Mouse (Mus musculus) forebrain, embryonic 10.5 days (tissue): Measurements from ENCODE around the gene A930033H14Rik. TPM values are rescaled to one million over a fixed set of nuclear protein-coding genes. Genes with fewer than 3 reads are reported as not detected.
A peak's percentile ranks its signal among the peaks of the same experiment; 100 is the strongest.

Experiments
- DNase-seq: peaks from one replicate; pipeline ENCODE4 v3.0.0-alpha.2; 2017; ENCODE audit warnings: low spot score; ENCODE audit errors: extremely low spot score
- H3K27ac ChIP-seq: fragments of 300-500 bp; sonication (generic); 2 replicates; pipeline ENCODE4 v1.5.1; 2016; ENCODE audit warnings: mild to moderate bottlenecking
- H3K27me3 ChIP-seq: fragments of 300-500 bp; sonication (generic); 2 replicates; pipeline ENCODE4 v1.6.1; 2016; ENCODE audit warnings: mild to moderate bottlenecking; ENCODE audit not compliant: poor library complexity, severe bottlenecking
- H3K36me3 ChIP-seq: fragments of 300-500 bp; sonication (generic); replicated peaks from 2 replicates; pipeline ENCODE4 v1.6.1; 2016; ENCODE audit warnings: mild to moderate bottlenecking, moderate library complexity
- H3K4me1 ChIP-seq: fragments of 300-500 bp; sonication (generic); 2 replicates; pipeline ENCODE4 v1.6.1; 2016
- H3K4me3 ChIP-seq: fragments of 300-500 bp; sonication (generic); 2 replicates; pipeline ENCODE4 v1.5.1; 2016; ENCODE audit warnings: mild to moderate bottlenecking, moderate library complexity
- H3K9me3 ChIP-seq: fragments of 300-500 bp; sonication (generic); 2 replicates; pipeline ENCODE4 v1.6.1; 2016; ENCODE audit warnings: mild to moderate bottlenecking, moderate library complexity
- WGBS: fragments of 180-500 bp; shearing (Covaris S2); methylation state at CpG from one replicate; pipeline ENCODE4 v1.1.7; 2016; 5-methylcytosine and 5-hydroxymethylcytosine counted together
- polyA plus RNA-seq: library from polyadenylated mRNA; unstranded; fragments of >200 nt; fragmentation: Nextera tagmentation; extraction: Ambion mirVana; gene quantifications from 2 replicates; pipeline ENCODE4 v1.2.1, GENCODE M21; 2016

Gene A930033H14Rik
- polyA plus RNA-seq, 1 experiment from 2014 or later, result 1.2 TPM

- DNase-seq, result no peak
- H3K9me3 ChIP-seq, result no peaks in the 10 kb centered on the region
- H3K27me3 ChIP-seq, result no peaks in the 10 kb centered on the region
- H3K36me3 ChIP-seq, result peaks cover 22% of the 10 kb centered on the region
- H3K4me1 ChIP-seq, result no peaks in the 10 kb centered on the region
- no peak overlapping the region for H3K27ac ChIP-seq
- H3K4me3 ChIP-seq, result no peak overlapping the region
- WGBS, result 97% methylated on average over 4 of the region's 4 CpGs
Observed at GRCm38 (mm10) chr10:69223232-69223631, 10.3 kb upstream of the A930033H14Rik start.

DNA sequence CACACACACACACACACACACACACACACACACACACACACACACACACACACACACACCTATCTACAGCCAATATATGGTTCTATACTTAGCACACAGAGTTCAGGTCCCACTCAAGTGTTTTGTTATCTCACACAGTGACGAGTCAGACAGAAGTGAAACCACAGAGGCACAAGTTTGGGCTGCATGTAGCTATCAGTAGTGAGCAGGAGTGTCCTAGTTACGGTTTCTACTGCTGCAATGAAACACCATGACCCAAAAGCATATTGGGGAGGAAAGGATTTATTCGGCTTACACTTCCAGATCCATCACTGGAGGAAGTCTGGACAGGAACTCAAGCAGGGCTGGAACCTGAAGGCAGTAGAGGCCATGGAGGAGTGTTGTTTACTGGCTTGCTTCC is 9.1 kb upstream of the A930033H14Rik start:
- no peak for DNase-seq
- 93% methylated on average over 3 of the region's 3 CpGs for WGBS
- H3K27ac ChIP-seq, result no peak overlapping the region
- no peaks in the 10 kb centered on the region for H3K9me3 ChIP-seq
- peaks cover 31% of the 10 kb centered on the region for H3K36me3 ChIP-seq
- no peak overlapping the region for H3K4me3 ChIP-seq
- no peaks in the 10 kb centered on the region for H3K4me1 ChIP-seq
- no peaks in the 10 kb centered on the region for H3K27me3 ChIP-seq

GRCm38 (mm10) chr10:69221148-69221547 is 8.2 kb upstream of the A930033H14Rik start:
- H3K4me1 ChIP-seq, result no peaks in the 10 kb centered on the region
- H3K4me3 ChIP-seq, result no peak overlapping the region
- H3K27ac ChIP-seq, result no peak overlapping the region
- 0 out of 2 replicates have a peak, but pooled peaks cover 4% of the 10 kb centered on the region for H3K9me3 ChIP-seq
- WGBS, result 94% methylated on average over 9 of the region's 9 CpGs
- no peaks in the 10 kb centered on the region for H3K27me3 ChIP-seq
- DNase-seq, result no peak
- peaks cover 40% of the 10 kb centered on the region for H3K36me3 ChIP-seq

DNA sequence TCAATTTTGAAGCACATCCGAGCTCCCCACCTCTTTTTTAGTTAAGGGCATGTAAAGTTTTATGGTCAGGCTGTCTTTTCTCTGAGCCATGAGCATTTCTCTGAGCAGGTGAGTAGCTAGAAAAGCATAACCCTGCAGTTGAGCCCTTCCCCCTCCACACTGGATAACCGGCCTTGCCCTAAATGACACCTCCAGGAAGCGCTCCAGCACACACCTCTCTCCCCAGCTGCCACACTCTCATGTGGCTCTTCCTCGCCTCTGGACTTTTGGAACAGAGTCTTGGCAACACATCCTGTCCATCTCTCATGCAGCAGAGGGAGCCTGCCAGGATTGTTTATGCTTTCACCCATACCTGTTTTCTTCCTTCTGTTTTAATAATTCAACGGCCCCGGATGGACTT is 7.4 kb upstream of the A930033H14Rik start:
- 0 out of 2 replicates have a peak, but pooled peaks cover 4% of the 10 kb centered on the region for H3K9me3 ChIP-seq

GRCm38 (mm10) chr10:69219289-69219626 is 6.4 kb upstream of the A930033H14Rik start:
- H3K4me1 ChIP-seq, result peaks cover 2% of the 10 kb centered on the region
- H3K4me3 ChIP-seq, result no peak overlapping the region
- 94% methylated on average over 2 of the region's 2 CpGs for WGBS
- no peak overlapping the region for H3K27ac ChIP-seq
- H3K27me3 ChIP-seq, result no peaks in the 10 kb centered on the region
- DNase-seq, result no peak
- peaks cover 36% of the 10 kb centered on the region for H3K36me3 ChIP-seq
- H3K9me3 ChIP-seq, result 0 out of 2 replicates have a peak, but pooled peaks cover 4% of the 10 kb centered on the region

More for the DNA sequence above, 7.4 kb upstream of the A930033H14Rik start:
- Histone ChIP-seq H3K27ac (no peak overlapping the region), H3K4me3 (no peak overlapping the region), H3K4me1 (no peaks in the 10 kb centered on the region), H3K27me3 (no peaks in the 10 kb centered on the region), H3K36me3 (peaks cover 38% of the 10 kb centered on the region)
- 89% methylated on average over 6 of the region's 6 CpGs for WGBS
- DNase-seq, result no peak

- Histone ChIP-seq H3K9me3 (0 out of 2 replicates have a peak, but pooled peaks cover 4% of the 10 kb centered on the region), H3K4me1 (peaks cover 8% of the 10 kb centered on the region), H3K27me3 (no peaks in the 10 kb centered on the region), H3K36me3 (peaks cover 36% of the 10 kb centered on the region), H3K4me3 (no peak overlapping the region), H3K27ac (no peak overlapping the region)
- WGBS, result 91% methylated on average over 14 of the region's 14 CpGs
- no peak for DNase-seq
Observed at GRCm38 (mm10) chr10:69218458-69219288, 5.8 kb upstream of the A930033H14Rik start.

DNA sequence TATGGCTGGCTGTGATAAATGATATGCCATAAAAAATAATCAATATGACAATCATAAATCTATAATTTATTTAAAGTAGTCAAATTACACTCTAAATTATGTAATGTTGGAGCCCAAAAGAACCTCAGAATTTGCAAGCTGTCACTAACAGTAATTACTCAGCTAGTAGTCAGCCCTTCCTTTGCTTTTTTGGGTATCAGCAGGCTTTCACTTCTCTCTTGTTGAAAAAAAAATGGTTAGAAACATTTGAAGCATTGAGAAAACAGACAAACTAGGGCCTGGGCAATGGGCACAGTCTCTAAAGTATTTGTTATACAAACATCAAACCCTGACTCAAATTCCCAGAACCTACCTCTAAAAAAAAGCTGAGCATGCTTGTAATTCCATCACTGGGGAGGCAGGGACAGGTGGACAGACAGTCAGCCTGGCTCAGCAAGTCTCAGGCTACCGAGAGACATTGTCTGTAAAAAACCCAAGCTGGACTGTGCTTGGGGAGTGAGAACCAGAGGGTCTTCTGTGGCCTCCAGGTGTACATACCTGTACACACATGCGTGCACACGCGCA is 4.3 kb upstream of the A930033H14Rik start:
- Histone ChIP-seq H3K27ac (no peak overlapping the region), H3K27me3 (no peaks in the 10 kb centered on the region), H3K36me3 (peaks cover 36% of the 10 kb centered on the region), H3K4me3 (no peak overlapping the region), H3K4me1 (peaks cover 19% of the 10 kb centered on the region), H3K9me3 (0 out of 2 replicates have a peak, but pooled peaks cover 4% of the 10 kb centered on the region)
- 95% methylated on average over 4 of the region's 4 CpGs for WGBS
- DNase-seq, result no peak

GRCm38 (mm10) chr10:69213986-69214385 is 1.1 kb upstream of the A930033H14Rik start:
- peak overlapping the region; percentile 88 for H3K4me3 ChIP-seq
- WGBS, result 45% methylated on average over 5 of the region's 5 CpGs
- 0 out of 2 replicates have a peak, but pooled peaks cover 4% of the 10 kb centered on the region for H3K9me3 ChIP-seq
- peaks cover 37% of the 10 kb centered on the region for H3K36me3 ChIP-seq
- H3K4me1 ChIP-seq, result peaks cover 28% of the 10 kb centered on the region
- no peak for DNase-seq
- no peaks in the 10 kb centered on the region for H3K27me3 ChIP-seq
- peak overlapping the region; percentile 97 for H3K27ac ChIP-seq

- H3K27ac ChIP-seq, result peak overlapping the region; percentile 97
- H3K4me1 ChIP-seq, result peaks cover 28% of the 10 kb centered on the region
- H3K36me3 ChIP-seq, result peaks cover 32% of the 10 kb centered on the region
- no peaks in the 10 kb centered on the region for H3K27me3 ChIP-seq
- H3K4me3 ChIP-seq, result peak overlapping the region; percentile 88
- DNase-seq, result no peak
- peaks cover 4% of the 10 kb centered on the region; the same call in 1 of the 2 replicates for H3K9me3 ChIP-seq
- WGBS, result 0% methylated on average over 21 of the region's 21 CpGs
Observed at GRCm38 (mm10) chr10:69213451-69213877, 566 bp upstream of the A930033H14Rik start.

- Histone ChIP-seq H3K36me3 (peaks cover 20% of the 10 kb centered on the region), H3K27ac (peak overlapping the region; percentile 97), H3K27me3 (no peaks in the 10 kb centered on the region), H3K4me1 (peaks cover 28% of the 10 kb centered on the region), H3K4me3 (peak overlapping the region; percentile 88), H3K9me3 (peaks cover 4% of the 10 kb centered on the region; the same call in 1 of the 2 replicates)
- DNase-seq, result peak; percentile 50
- WGBS, result 3% methylated on average over 14 of the region's 14 CpGs
Observed at GRCm38 (mm10) chr10:69211976-69212375, 922 bp downstream of the A930033H14Rik start.

GRCm38 (mm10) chr10:69211560-69211959 is 1.3 kb downstream of the A930033H14Rik start:
- WGBS, result 57% methylated on average over 8 of the region's 8 CpGs
- peaks cover 16% of the 10 kb centered on the region for H3K36me3 ChIP-seq
- H3K4me3 ChIP-seq, result peak overlapping the region; percentile 88
- no peak for DNase-seq
- peak overlapping the region; percentile 97 for H3K27ac ChIP-seq
- peaks cover 3% of the 10 kb centered on the region; the same call in 1 of the 2 replicates for H3K9me3 ChIP-seq
- no peaks in the 10 kb centered on the region for H3K27me3 ChIP-seq
- H3K4me1 ChIP-seq, result peaks cover 28% of the 10 kb centered on the region

GRCm38 (mm10) chr10:69210659-69211058 is 2.2 kb downstream of the A930033H14Rik start:
- H3K27me3 ChIP-seq, result no peaks in the 10 kb centered on the region
- no peak overlapping the region for H3K4me3 ChIP-seq
- H3K9me3 ChIP-seq, result no peaks in the 10 kb centered on the region; the same call in 1 of the 2 replicates
- no peak overlapping the region for H3K27ac ChIP-seq
- no peak for DNase-seq
- peaks cover 7% of the 10 kb centered on the region; the same call in 1 of the 2 replicates for H3K36me3 ChIP-seq
- WGBS, result 81% methylated on average over 5 of the region's 5 CpGs
- H3K4me1 ChIP-seq, result peaks cover 28% of the 10 kb centered on the region

DNA sequence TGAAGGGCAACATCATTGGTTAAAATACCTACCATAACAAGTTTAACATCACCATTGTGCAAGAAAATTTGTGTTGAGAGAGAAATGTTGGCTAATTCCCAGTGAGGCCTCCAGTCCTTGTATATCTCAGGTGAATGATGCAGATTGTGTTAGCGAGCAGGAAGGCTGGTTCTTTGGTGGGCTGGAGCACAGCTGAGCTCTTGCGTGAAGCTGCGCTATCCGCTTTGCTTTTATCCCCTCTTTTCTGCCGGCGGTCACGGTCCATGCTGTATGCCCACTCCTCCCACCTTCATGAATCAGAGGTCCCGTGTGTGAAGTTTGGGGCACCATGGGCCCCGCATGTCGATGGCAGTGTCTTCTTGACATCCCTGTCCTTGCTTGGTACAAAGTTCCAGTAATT is 2.9 kb downstream of the A930033H14Rik start:
- H3K9me3 ChIP-seq, result no peaks in the 10 kb centered on the region; the same call in 1 of the 2 replicates
- H3K4me3 ChIP-seq, result no peak overlapping the region
- H3K4me1 ChIP-seq, result peaks cover 34% of the 10 kb centered on the region
- no peak overlapping the region for H3K27ac ChIP-seq
- no peak for DNase-seq
- H3K27me3 ChIP-seq, result no peaks in the 10 kb centered on the region
- WGBS, result 94% methylated on average over 10 of the region's 10 CpGs
- H3K36me3 ChIP-seq, result peaks cover 6% of the 10 kb centered on the region; the same call in 1 of the 2 replicates
